Mouse (Mus musculus) embryonic fibroblast, embryonic 13.5 days (primary cell): ENCODE results near the gene Bloc1s3.

Experiments used
- CTCF ChIP-seq: IDR thresholded peaks from 2 replicates; pipeline ENCODE4 v1.5.1; 2011; ENCODE audit warnings: mild to moderate bottlenecking, control low read depth, low read length, moderate library complexity, borderline replicate concordance; ENCODE audit not compliant: insufficient read depth
- POLR2A ChIP-seq: IDR thresholded peaks from 2 replicates; pipeline ENCODE4 v1.6.1; 2011; ENCODE audit warnings: low read depth, mild to moderate bottlenecking, control low read depth, low read length, moderate library complexity

DNA sequence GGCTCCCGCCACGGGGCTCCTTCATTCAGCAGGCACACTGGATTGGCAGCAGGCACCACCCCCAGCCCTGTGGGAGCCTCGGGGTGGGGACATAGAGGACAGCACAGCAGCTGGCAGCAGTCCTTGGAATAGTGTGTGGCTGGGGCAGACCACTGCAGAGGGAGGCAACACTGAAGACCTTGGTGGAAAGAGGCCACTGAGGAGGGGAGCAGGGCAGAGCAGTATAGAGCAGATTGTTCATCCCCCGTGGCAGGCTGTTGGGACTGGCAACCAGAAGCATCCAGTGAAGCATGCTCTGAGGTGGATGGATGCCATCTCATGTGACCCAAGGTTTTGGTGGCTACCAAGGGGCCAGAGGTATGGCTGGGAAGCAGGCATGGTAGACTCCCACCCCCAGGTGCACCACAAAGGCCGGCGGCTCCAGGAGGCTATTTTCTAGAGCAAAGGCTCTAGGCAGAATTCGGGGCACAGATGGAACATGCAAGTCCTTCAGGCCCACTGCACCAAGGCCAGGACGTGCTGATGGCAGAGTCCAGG lies 34.1 kb upstream of the Bloc1s3 start:
- TF ChIP-seq POLR2A (no peak), CTCF (no peak)
